Mouse (Mus musculus): ENCODE measurements around the gene Zcchc10.
"Not testable (repeated sequence)": the region's sequence is repeated elsewhere in the genome, so short reads cannot be mapped to it uniquely, and the experiment has no call there.

The Zcchc10 gene

GRCm38 (mm10) chr11:53318041-53318440 is 6.4 kb upstream of the Zcchc10 start:
- DNase-seq = no peak

- not testable (repeated sequence) for DNase-seq
Measured at GRCm38 (mm10) chr11:53318568-53318967, 5.9 kb upstream of the Zcchc10 start.

DNA sequence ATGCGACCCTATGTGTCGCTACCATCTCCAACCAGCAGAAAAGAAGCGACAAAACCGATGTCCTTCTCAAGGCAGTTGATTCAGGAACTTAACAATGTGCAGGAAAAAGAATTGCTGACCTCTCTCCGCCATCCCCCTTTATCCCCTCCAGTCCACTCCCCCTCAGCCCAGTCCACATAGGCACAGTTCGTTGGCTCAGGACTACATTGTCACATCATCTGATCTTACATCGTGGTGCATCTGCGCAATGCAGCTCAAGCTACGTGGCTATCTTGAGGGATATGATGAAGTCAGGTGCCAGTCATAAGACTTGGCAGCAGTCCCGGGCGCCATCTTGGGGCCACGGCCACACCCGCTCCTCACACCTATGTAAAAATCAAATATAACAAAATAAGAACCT is 4.6 kb upstream of the Zcchc10 start:
- DNase-seq = not testable (repeated sequence)

- DNase-seq = no peak
Measured at GRCm38 (mm10) chr11:53330325-53330724, 5.8 kb downstream of the Zcchc10 start.

DNA sequence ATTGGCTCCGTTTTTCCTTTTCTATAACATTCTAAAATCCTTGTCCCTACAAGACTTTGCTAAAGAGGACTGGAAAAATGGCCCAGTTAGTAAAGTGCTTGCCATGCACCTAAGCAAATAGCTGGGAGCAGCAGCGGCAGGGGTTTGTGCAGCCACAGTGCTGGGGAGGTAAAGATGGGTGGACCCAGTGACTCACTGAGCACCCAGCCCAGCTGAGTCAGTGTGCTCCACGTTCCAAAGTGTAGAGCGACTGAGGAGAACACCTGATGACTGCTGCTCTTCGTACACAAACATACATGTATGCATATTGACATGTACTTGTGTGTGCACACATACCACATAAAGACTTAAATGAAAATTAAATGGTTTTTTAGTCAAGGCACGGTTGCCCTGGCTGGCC is 6.6 kb downstream of the Zcchc10 start:
- no peak for DNase-seq

DNA sequence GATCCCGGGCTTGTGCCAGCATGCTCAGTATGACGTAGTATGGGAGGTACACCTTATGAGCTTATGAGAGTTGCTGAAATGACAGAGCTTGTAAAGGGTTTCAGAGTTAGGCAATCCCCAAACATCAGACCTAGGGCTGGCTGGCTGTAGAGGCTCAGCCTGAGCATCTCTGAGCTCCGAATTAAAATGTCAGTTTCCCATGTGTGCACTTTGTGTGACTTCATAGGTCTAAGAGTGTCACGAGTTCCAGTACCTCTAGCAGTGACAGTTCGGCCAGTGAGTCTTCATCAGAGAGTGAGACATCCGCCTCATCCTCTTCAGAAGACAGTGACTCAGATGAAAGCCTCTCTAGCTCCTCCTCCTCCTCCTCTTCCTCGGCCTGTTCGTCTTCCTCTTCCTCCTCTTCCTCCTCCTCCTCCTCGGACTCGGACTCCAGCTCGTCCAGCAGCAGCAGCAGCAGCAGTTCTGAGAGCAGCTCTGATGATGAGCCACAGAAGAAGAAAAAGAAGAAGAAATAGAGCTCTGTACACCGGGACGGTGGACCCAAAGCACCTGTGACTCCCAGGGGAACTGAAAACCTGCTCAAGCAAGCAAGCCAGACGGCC is 7.7 kb downstream of the Zcchc10 start:
- DNase-seq = no peak

DNA sequence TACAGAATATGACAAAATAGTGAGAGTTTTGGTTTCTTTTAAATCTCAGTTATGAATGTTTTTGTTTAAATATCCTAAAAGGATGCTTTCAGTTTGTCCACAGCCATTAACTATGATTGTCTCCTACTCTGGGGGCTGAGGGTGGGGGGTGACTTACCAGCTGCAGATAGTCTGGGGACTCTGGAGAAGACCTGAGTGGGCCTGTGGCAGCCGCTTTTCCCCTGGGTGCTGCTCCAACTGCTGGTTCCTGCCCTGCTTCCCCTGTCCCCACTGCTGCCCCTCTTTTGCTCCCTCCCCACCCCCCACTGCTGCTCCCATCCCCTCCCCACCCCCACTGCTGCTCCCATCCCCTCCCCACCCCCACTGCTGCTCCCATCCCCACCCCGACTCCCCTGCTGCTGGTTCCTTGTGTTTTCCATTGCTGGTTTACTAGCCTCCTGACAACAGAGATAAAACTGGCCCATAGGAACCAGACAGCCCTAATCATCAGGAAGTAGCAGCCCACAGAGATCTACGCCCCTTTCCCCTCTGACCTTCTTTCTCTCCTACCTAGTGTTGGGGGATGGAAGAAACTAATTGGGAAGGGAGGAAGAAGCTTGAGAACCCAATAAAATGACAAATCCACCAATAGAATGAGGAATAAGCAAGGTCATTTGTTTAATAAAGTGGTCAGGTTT is 11.2 kb downstream of the Zcchc10 start:
- DNase-seq = no peak

DNA sequence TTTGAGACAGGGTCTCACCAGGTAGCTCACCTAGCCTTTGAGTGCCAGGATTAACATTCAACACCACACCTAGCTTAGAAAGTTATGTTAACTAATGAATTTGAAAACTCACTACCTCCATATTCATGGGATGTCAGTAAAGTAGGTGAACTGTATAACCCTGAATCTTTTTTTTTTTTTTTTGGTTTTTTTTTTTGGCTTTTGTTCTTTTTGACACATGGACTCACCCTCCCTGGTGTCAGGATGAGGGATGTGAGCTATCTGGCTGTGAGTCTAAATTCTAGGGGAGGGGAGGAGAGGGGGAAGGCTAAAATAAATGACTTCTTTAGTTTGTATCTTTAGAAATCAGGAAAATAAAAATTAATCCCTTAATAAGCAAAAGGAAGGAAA is 11.7 kb downstream of the Zcchc10 start:
- DNase-seq = no peak

DNA sequence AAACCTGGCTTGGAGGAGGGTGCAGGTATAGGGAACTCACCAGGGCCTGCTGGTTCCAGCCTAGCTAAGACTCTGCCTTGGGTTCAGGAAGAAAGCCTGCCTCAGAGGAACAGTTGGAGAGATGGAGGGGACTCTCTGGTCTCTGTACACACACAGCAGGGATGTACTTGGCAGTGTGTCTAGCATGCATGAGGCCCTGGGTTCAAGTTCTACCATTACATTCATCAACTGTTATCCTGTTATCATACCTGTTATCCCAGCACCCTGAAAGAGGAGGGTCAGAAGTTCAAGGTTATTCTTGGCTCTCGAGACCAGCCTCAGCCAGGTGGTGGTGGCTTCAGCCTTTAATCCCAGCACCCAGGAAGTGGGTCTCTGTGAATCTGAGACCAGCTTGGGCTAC is 12.4 kb downstream of the Zcchc10 start:
- no peak for DNase-seq

DNA sequence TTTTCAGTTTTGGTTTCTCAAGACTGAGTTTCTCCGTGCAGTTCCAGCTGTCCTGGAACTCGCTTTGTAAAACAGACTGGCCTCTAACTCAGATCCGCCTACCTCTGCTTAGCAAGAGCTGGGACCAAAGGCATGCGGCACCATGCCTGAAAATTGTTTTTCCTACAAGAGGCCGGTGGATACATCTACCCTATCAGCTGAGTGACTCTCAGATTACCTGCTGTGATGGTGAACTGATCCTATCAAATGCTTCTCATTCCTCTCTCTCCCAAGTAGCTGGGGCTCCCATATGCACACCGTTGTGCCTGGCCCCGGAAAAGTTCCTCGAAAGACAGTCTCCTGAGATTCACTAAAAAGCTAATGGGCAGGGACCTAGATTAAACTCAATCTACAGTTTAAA is 13.2 kb downstream of the Zcchc10 start:
- DNase-seq = no peak

DNA sequence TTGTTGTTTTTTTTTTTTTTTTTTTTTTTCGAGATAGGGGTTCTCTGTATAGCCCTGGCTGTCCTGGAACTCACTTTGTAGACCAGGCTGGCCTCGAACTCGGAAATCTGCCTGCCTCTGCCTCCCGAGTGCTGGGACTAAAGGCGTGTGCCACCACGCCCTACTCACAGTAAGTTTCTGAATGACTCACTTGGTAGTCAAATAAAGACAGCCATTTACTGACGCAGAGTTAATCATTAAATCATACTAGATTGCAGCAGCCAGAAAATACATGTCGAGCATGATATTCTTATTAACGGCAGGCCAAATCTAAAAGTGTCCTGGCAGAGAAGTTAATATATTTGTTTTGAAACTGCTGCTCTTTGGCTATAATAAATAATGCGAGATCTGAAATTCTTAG is 16.5 kb downstream of the Zcchc10 start:
- not testable (repeated sequence) for DNase-seq

- no peak for DNase-seq
Measured at GRCm38 (mm10) chr11:53342711-53343110, 18.2 kb downstream of the Zcchc10 start.

DNA sequence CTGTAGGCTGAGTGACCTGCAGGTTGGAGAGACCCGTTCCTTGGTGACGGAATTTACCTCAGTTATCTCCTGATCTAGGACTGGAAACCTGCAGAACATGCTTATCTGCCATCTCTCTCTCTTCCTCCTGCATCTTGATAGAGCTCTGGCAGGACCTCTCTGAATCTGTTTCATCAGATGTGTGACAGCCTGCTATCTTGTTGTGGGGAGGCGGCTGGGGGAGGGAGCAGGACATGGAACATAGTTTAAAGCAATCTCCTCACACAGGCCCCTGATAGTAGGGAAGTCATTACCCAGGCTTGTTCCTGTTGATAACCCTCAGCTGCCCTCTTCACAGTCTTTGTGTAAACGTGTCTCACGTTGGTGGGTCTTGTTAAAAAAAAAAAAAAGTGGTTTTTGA is 20.8 kb downstream of the Zcchc10 start:
- peak; percentile 62 for DNase-seq

GRCm38 (mm10) chr11:53345738-53346137 is 21.3 kb downstream of the Zcchc10 start:
- no peak for DNase-seq

- DNase-seq = peak; percentile 95
Measured at GRCm38 (mm10) chr11:53350291-53351223, 26.1 kb downstream of the Zcchc10 start, which contains the start of gene Aff4. Gene Aff4, plus strand, starts transcription at chr11:53350833.

DNA sequence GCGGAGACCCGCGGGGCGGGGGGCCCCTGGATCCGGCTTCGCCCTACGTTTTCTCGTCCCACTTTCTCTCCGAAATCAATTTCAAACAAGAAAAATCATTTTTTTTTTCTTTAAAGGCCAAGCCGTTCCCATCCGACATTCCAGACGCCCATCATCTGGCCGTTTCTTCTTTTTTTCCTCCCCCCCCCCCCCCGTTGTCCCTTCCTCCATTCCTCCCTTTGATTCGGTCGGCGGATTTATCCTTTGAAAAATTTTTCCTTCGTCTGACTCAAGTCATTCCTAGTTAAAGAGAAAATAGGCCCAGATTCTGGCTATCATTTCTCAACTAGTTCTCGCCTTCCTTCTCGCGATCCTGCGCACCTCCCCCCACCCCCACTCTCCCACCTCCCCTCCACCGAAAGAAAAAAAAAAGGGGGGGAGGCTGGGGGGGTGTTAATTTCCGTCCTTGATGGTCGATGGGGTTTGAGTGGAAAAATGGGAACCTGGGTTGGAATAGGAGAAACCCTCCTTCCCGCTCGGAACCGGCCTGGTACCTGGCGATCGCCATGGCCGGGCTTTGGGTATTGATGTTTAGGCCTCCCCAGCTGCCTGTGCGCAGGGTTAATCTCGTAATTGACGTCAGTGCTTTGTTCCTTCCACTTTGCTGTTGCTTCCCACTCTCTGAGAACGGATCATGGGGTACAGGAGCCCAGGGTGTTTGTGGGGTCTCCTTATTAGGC is 26.9 kb downstream of the Zcchc10 start:
- peak; percentile 47 for DNase-seq

DNA sequence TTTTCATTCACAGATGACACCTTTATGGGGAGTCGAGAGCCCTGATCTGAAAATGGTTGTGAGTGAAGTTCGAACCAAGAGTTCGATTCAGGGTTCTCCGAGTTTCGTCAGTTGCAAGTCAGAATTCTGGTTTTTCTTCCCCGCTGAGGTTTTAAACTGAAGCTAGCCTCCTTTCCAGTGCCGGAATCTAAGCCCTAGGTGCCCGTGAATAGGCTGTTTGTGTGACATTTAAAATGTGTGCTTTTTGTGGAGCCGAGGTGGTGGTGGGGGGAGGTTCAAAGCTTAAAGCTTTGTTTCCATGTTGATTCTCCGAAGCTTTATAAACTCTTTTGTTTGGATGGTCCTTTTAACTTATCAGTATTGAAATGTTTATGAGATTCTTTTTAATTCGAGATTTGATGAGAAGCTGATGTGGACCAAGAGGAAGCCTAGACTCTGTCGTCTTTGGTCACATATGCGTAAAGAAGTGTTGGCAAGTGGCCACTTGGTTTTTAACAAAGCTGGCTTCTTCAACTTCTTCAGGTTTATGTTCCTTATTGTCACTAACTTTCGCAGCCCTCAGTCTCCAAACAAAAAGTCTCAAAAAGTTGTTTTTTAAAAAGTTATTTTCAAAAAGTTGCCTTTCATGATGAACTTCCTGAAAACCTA is 27.6 kb downstream of the Zcchc10 start:
- DNase-seq = no peak

GRCm38 (mm10) chr11:53358504-53359155 is 34.2 kb downstream of the Zcchc10 start:
- DNase-seq = no peak

DNA sequence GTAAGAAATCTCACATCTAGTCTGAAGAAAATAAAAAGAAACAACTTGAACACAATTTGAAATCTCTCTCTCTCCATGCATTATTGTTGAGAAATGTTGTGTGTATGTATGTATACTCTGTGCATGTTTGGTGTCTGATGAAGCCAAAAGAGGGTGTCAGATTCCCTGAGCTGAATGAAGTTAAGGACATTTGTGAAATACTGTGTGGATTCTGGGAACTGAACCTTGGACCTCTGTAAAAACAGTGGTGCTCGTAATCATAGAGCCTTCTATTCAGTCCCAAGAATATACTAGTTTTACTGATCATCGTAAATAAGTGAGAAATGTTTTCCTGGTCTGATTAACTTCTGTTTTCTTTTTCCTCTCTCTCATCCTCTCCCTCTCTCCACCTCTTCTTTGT is 42.6 kb downstream of the Zcchc10 start:
- DNase-seq = no peak

DNA sequence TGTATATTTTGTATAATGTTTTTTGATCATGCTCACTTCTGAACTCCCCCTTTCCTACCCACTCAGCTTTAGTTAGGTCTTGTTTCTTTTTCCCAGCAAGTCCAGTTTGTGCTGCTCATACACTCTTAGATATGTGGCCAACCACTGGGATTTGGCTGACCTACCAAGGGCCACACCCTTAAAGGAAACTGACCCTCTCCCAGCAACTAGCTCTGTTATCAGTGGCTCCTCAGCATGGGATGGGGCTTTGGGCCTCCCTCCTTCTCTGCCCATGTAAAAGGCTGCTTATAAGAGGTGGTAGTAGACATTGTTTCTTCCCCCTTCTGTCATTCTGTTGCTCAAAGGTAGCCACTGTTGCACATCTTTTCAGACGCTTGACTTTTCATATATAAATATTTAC is 54.4 kb downstream of the Zcchc10 start:
- no peak for DNase-seq
